Mouse (Mus musculus) forebrain, embryonic 10.5 days (tissue): ENCODE measurements around the gene Stat3. TPM values are rescaled to one million over a fixed set of nuclear protein-coding genes. Genes with fewer than 3 reads are reported as not detected.

ENCODE experiments used
- DNase-seq: peaks from one replicate; pipeline ENCODE4 v3.0.0-alpha.2; 2017; ENCODE audit warnings: low spot score; ENCODE audit errors: extremely low spot score
- H3K27ac ChIP-seq: fragments of 300-500 bp; sonication (generic); 2 replicates; pipeline ENCODE4 v1.5.1; 2016; ENCODE audit warnings: mild to moderate bottlenecking
- H3K27me3 ChIP-seq: fragments of 300-500 bp; sonication (generic); 2 replicates; pipeline ENCODE4 v1.6.1; 2016; ENCODE audit warnings: mild to moderate bottlenecking; ENCODE audit not compliant: poor library complexity, severe bottlenecking
- H3K36me3 ChIP-seq: fragments of 300-500 bp; sonication (generic); replicated peaks from 2 replicates; pipeline ENCODE4 v1.6.1; 2016; ENCODE audit warnings: mild to moderate bottlenecking, moderate library complexity
- H3K4me1 ChIP-seq: fragments of 300-500 bp; sonication (generic); 2 replicates; pipeline ENCODE4 v1.6.1; 2016
- H3K4me3 ChIP-seq: fragments of 300-500 bp; sonication (generic); 2 replicates; pipeline ENCODE4 v1.5.1; 2016; ENCODE audit warnings: mild to moderate bottlenecking, moderate library complexity
- H3K9me3 ChIP-seq: fragments of 300-500 bp; sonication (generic); 2 replicates; pipeline ENCODE4 v1.6.1; 2016; ENCODE audit warnings: mild to moderate bottlenecking, moderate library complexity
- WGBS: fragments of 180-500 bp; shearing (Covaris S2); methylation state at CpG from one replicate; pipeline ENCODE4 v1.1.7; 2016; 5-methylcytosine and 5-hydroxymethylcytosine counted together
- polyA plus RNA-seq: library from polyadenylated mRNA; unstranded; fragments of >200 nt; fragmentation: Nextera tagmentation; extraction: Ambion mirVana; gene quantifications from 2 replicates; pipeline ENCODE4 v1.2.1, GENCODE M21; 2016

Stat3 gene
- polyA plus RNA-seq, 1 experiment from 2014 or later: 15.6 TPM

DNA sequence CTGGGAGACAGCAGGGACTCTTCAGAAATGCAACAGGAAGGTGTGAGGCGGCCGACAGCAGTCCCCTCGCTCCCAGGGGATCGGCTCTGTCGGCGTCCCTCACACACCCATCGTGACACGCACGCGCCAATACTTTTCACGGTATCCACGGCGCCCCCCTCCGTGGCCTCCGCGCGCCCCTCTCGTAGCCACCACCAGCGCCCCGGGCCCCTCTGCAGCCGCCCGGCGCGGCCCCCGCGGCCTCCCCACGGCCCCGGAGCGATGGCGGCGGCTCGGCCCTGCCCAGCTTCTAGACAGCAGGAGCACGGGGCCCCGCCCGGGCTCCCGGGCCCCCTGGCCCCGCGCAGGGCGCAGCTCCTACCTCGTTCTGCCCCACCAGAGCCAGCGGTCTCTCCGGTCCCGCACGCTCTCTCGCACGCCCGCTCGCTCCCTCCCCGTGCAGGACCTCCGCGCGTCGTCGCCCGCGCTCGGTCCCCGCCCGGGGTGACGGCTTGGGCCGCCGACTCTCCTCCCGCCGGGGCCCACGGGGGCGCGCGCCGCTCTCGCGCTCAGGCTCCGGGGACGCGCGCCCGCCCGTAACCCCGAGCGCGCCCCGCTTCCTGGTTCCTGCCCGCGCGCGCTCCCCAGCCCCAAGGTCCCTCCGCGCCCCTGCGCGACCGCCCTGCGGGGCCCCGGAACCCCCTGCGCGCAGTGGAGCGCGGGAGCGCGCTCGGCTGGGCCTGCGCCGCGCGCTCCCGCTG is 89.1 kb downstream of the Stat3 start, which contains the start of gene Stat5b:
Stat5b (minus strand) TSS at position 687 of the 740 bp plus-strand sequence.
- under 1% methylated on average over 104 of the region's 104 CpGs for WGBS
- peak; percentile 63 for DNase-seq
- Histone ChIP-seq H3K27me3 (peaks cover 54% of the 10 kb centered on the region), H3K4me1 (peaks cover 35% of the 10 kb centered on the region), H3K4me3 (peak within 1 kb of the TSS; percentile 80), H3K27ac (peak within 1 kb of the TSS; percentile 92), H3K36me3 (no peaks in the 10 kb centered on the region), H3K9me3 (no peaks in the 10 kb centered on the region)

DNA sequence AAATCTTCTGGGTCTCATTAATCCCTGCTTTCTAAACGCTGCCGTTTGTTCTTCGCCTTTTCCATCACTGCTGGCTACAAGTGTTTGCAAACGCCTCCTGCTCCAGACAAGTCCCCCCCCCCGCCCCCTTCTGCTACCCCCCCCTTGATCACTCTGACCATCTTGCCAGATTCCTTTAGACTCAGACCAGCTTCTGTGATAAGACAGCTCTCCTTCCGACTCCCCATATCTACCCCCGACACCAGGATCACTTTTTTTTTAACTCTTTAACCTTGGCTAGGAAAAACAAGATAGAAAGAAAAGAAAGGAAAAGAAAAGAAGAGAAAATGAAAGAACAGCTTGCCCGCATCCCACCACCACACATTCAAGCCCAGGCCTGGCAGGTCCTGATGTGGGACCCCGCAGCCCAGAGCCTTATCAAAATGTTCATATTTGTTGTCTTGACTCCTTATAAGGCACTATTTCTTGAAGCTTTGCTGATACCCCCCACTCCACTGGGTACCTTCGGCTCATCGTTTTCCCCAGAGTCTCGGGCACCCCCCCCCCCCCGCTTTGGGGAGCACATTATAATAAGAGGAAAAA is 89.8 kb downstream of the Stat3 start:
- Histone ChIP-seq H3K27me3 (peaks cover 49% of the 10 kb centered on the region), H3K4me3 (peak overlapping the region; percentile 80), H3K36me3 (no peaks in the 10 kb centered on the region), H3K4me1 (peaks cover 34% of the 10 kb centered on the region), H3K9me3 (no peaks in the 10 kb centered on the region), H3K27ac (peak overlapping the region; percentile 92)
- 5% methylated on average over 13 of the region's 13 CpGs for WGBS
- no peak for DNase-seq

DNA sequence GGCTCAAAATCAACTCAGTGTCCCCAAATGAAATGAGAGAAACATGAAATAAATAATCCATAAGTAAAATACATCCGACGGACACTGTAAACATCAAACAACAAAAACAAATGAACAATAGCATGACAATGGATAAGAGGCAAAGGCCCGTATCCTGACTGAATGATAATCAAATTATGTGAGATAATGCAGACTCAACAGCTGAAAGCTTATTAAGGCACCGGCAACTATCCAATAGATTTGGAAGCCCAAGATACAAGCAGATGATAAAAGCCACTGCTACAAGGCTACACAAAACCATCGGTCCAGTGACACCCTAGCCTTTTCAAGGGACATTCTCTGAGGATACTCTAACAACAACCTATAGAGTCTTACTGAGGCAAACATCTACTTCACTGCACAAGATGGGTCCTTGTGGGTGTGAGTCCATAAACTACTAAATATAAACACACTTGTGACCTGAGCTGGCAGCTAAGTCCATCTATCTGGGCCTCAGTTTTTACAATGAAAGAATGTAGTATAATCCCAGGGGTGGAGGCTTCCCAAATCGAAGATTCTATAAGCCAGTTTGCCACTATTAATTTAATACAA is 90.5 kb downstream of the Stat3 start:
- no peak for DNase-seq
- Histone ChIP-seq H3K4me1 (peaks cover 34% of the 10 kb centered on the region), H3K27ac (no peak overlapping the region), H3K4me3 (peak overlapping the region; percentile 80), H3K36me3 (no peaks in the 10 kb centered on the region), H3K27me3 (peaks cover 43% of the 10 kb centered on the region), H3K9me3 (no peaks in the 10 kb centered on the region)
- WGBS: 74% methylated on average over 6 of the region's 6 CpGs

DNA sequence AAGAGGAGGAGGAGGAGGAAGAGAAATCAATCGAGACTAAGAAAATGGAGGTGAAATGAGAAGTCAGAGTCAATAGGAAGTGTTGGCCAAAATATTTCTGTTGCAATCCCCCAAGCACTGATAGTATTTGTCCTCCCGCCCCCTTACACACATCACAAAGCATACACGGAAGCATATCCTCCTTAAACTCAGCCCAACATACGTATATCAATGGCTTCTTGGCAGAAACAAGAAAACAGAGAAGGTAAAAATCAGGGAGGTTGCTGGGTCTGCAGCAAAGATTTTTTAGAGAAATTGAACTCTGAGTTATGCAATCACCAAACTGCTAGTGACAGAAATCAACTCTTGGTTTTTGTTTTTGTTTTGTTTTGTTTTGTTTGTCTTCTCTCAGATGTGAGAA is 91.3 kb downstream of the Stat3 start:
- Histone ChIP-seq H3K4me1 (peaks cover 34% of the 10 kb centered on the region), H3K27ac (no peak overlapping the region), H3K4me3 (no peak overlapping the region), H3K27me3 (peaks cover 34% of the 10 kb centered on the region), H3K9me3 (no peaks in the 10 kb centered on the region), H3K36me3 (no peaks in the 10 kb centered on the region)
- DNase-seq: no peak
- WGBS: 82% methylated on average over 4 of the region's 4 CpGs

DNA sequence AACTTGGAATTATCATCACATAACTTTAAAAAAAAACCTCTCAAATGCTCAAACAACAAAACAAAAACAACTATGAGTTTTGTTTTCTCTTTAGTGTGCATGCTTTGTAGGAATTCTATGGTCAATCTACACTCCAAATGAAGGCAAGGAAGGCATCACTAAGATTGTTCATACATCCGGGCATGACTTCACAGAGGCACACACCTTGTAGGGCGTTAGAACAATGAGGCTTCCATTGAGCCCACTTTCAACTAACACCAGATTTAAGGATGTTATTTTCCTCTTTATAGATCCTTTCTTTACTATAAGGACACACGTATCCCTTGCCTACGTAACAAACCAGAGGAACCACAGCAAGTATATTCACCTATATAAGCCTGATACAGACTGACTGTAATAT is 91.8 kb downstream of the Stat3 start:
- H3K27me3 ChIP-seq: peaks cover 29% of the 10 kb centered on the region
- no peaks in the 10 kb centered on the region for H3K36me3 ChIP-seq
- DNase-seq: no peak
- peaks cover 34% of the 10 kb centered on the region for H3K4me1 ChIP-seq
- no peak overlapping the region for H3K27ac ChIP-seq
- WGBS: 91% methylated on average over 4 of the region's 4 CpGs
- H3K4me3 ChIP-seq: no peak overlapping the region
- H3K9me3 ChIP-seq: no peaks in the 10 kb centered on the region

DNA sequence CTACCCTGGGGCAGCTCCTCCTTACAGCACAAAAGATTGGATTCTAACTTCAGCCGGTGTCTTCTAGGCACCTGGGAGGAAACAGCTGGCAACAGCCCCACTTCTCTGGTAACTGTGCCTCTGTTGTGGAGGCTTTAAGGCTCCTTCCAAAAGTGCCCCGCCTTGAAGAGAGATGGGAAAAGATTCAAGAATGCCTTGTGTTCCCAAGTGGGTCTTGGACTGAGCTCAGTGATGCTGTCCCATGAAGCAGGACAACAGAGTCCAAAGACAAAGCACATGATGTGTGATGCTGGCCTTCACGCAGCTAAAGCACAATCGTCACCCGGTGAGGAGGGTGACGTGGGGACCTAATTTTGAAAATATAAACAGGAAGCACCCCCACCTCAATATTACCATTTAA is 93.5 kb downstream of the Stat3 start:
- H3K4me1 ChIP-seq: peaks cover 29% of the 10 kb centered on the region
- no peaks in the 10 kb centered on the region for H3K36me3 ChIP-seq
- no peak for DNase-seq
- WGBS: 93% methylated on average over 6 of the region's 6 CpGs
- H3K27me3 ChIP-seq: peaks cover 12% of the 10 kb centered on the region
- H3K9me3 ChIP-seq: no peaks in the 10 kb centered on the region
- no peak overlapping the region for H3K4me3 ChIP-seq
- no peak overlapping the region for H3K27ac ChIP-seq

DNA sequence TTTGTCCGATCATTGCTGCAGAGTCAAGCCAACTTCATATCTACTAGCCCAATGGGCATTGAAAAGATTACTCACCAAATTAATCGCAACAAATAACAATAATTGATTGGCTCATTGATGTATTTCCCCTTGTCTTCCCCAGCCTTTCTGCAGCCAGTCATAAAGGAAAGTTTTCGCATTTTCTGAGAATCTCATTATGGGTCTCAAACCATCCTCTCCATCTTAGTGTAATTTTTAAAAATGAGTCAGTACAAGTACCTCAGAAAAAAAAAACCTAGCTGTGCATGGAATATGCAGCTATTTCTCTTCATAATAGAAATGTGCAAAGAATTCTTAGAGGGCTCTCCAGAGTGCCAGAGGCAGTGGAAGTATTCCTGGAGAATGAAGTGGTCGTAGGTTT is 95.2 kb downstream of the Stat3 start:
- DNase-seq: no peak
- 89% methylated on average over 4 of the region's 4 CpGs for WGBS
- H3K4me3 ChIP-seq: no peak overlapping the region
- H3K9me3 ChIP-seq: no peaks in the 10 kb centered on the region
- peaks cover 10% of the 10 kb centered on the region for H3K27me3 ChIP-seq
- H3K36me3 ChIP-seq: no peaks in the 10 kb centered on the region
- H3K4me1 ChIP-seq: peaks cover 13% of the 10 kb centered on the region
- no peak overlapping the region for H3K27ac ChIP-seq

DNA sequence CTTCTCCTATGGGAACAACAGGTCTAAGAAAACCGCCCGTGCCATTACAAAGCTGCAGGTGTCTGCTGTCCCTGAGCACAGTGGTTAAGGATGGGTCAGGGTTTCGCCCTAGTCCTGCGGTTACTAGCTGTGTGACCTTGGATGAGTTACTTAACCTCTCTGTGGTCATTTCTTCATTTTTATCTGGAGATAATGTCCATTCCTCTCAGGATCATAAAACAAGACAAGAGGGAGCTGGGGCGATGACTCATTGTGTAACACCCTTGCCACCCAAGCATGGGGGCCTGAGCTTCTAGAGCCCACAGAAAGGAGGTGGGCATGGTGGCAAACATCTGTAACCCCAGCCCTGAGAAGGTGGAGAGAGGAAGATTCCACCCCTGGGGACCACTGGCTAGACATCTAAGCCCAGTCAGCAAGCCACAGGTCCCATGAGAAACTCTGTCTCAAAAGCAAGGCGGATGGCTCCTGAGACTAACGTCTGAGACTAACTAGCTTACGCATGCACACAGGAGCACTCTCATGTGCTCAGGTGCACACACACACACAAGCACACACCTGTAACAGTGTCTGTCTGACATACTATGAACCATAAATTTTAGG is 96.2 kb downstream of the Stat3 start:
- 96% methylated on average over 8 of the region's 8 CpGs for WGBS
- Histone ChIP-seq H3K27me3 (peaks cover under 1% of the 10 kb centered on the region; the same call in 1 of the 2 replicates), H3K4me3 (no peak overlapping the region), H3K9me3 (no peaks in the 10 kb centered on the region), H3K36me3 (no peaks in the 10 kb centered on the region), H3K27ac (no peak overlapping the region), H3K4me1 (0 out of 2 replicates have a peak, but pooled peaks cover 4% of the 10 kb centered on the region)
- DNase-seq: no peak

DNA sequence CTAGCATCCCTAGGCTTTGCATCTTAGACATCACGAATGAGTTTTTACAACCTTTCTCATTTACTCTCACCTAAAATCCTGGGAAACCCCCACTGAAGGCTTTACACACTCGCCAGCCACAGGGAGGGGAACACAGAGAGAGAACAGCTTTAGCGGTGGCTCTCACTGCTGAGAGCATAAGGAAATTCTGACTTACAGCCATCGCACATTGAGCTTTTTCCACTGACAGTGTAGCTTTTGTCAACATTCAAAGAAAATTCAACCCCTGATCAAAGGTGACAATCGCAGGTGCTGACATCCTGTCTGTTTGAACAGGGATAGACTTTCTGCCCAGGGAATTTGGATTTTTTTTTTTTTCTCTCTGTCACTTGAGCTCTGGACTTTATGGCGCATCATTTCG is 97.3 kb downstream of the Stat3 start:
- H3K27ac ChIP-seq: no peak overlapping the region
- H3K4me1 ChIP-seq: 0 out of 2 replicates have a peak, but pooled peaks cover 4% of the 10 kb centered on the region
- H3K36me3 ChIP-seq: no peaks in the 10 kb centered on the region
- H3K9me3 ChIP-seq: peaks cover 3% of the 10 kb centered on the region; the same call in 1 of the 2 replicates
- H3K27me3 ChIP-seq: no peaks in the 10 kb centered on the region
- DNase-seq: no peak
- 90% methylated on average over 7 of the region's 7 CpGs for WGBS
- H3K4me3 ChIP-seq: no peak overlapping the region

DNA sequence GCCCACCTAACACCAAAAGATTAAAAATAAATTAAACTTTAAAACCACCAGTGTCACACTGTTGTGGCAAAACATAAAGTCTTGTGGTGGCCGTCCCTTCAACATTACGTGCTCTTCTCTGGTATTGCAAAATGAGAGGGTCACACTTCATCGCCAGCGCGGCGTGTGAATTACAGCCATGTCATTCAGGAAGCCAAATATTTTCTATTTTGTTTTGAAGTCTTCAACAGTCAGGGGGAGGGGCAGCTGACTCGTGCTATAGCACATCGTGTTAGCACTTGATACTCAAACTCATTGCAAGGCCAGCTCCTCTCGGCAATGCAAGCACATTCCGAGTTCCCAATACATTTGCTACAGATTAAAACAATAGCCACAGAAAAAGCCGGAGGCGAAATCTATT is 98.5 kb downstream of the Stat3 start:
- 0 out of 2 replicates have a peak, but pooled peaks cover 4% of the 10 kb centered on the region for H3K4me1 ChIP-seq
- 84% methylated on average over 12 of the region's 12 CpGs for WGBS
- H3K27ac ChIP-seq: no peak overlapping the region
- H3K36me3 ChIP-seq: no peaks in the 10 kb centered on the region
- no peak for DNase-seq
- no peaks in the 10 kb centered on the region for H3K27me3 ChIP-seq
- H3K4me3 ChIP-seq: no peak overlapping the region
- H3K9me3 ChIP-seq: peaks cover 3% of the 10 kb centered on the region; the same call in 1 of the 2 replicates

DNA sequence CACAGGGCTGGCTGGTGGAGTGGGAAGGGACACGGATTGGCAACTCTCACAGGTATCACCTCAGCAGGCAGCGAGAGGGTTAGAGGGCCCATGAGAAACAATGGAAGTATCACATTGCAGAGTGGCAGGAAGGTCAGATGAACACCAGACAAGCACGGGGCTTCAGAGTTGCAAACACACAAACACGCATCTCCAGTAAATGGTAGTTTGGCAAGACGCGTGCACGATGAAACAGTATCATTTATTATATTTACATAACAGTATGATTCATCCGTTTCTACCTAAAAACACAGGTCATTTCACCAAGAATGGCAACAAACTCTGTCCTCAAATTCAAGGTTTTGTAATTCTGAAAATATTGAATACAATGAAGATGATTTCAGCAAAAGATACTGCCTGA is 99.8 kb downstream of the Stat3 start:
- Histone ChIP-seq H3K4me3 (no peak overlapping the region), H3K27ac (no peak overlapping the region), H3K4me1 (0 out of 2 replicates have a peak, but pooled peaks cover 4% of the 10 kb centered on the region), H3K27me3 (no peaks in the 10 kb centered on the region), H3K9me3 (peaks cover 3% of the 10 kb centered on the region; the same call in 1 of the 2 replicates), H3K36me3 (no peaks in the 10 kb centered on the region)
- no peak for DNase-seq
- 83% methylated on average over 8 of the region's 8 CpGs for WGBS

DNA sequence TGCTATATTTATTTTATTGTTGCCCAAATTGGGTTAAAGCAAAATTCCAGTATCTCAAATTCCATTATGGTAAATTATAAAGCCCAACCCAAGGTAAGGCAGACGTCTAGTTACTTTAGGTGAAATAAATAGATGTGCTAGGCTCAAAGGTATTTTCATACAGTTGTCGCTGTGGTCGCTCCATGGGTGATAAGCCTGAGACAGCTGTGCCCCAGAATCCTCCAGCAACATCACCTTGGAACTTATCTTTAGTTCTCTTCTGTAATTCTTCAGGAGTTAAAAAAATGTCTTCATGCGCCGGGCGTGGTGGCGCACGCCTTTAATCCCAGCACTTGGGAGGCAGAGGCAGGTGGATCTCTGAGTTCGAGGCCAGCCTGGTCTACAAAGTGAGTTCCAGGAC is 100.4 kb downstream of the Stat3 start:
- Histone ChIP-seq H3K27ac (no peak overlapping the region), H3K27me3 (no peaks in the 10 kb centered on the region), H3K36me3 (no peaks in the 10 kb centered on the region), H3K4me1 (0 out of 2 replicates have a peak, but pooled peaks cover 4% of the 10 kb centered on the region), H3K4me3 (no peak overlapping the region), H3K9me3 (peaks cover 3% of the 10 kb centered on the region; the same call in 1 of the 2 replicates)
- 91% methylated on average over 9 of the region's 9 CpGs for WGBS
- DNase-seq: no peak
